Mouse (Mus musculus) ES-E14 (cell line): ENCODE results near the gene Polr3a. TPM values are rescaled to one million over a fixed set of nuclear protein-coding genes. Genes with fewer than 3 reads are reported as not detected.

Experiments used
- DNase-seq: peaks from one replicate; pipeline ENCODE4 v3.0.0-alpha.2; 2013; ENCODE audit warnings: low read depth, low spot score
- H3K27ac ChIP-seq: 2 replicates; pipeline ENCODE4 v1.5.1; 2012; ENCODE audit warnings: low read depth, mild to moderate bottlenecking, low read length, moderate library complexity, mixed read lengths; ENCODE audit not compliant: poor library complexity, insufficient read depth, severe bottlenecking
- H3K36me3 ChIP-seq: 2 replicates; pipeline ENCODE4 v1.6.1; 2012; ENCODE audit warnings: mild to moderate bottlenecking, low read length, moderate library complexity, mixed read lengths; ENCODE audit not compliant: control insufficient read depth, poor library complexity, insufficient read depth, severe bottlenecking
- H3K4me1 ChIP-seq, 2 experiments: fragments of 150-350 bp in 1 of 2; sonication (generic) in 1 of 2; 2 replicates each; pipeline ENCODE4 v1.6.1; 2012; ENCODE audit warnings: low read length in 2 of 2, mild to moderate bottlenecking in 1 of 2, mixed read lengths in 1 of 2; ENCODE audit not compliant: control insufficient read depth in 2 of 2, insufficient read depth in 2 of 2, poor library complexity in 1 of 2
- H3K4me3 ChIP-seq, 2 experiments: fragments of 150-350 bp in 1 of 2; sonication (generic) in 1 of 2; 2 replicates each; pipeline ENCODE4 v1.5.1; 2012; ENCODE audit warnings: low read length in 2 of 2, low read depth in 1 of 2, mild to moderate bottlenecking in 1 of 2, mixed read lengths in 1 of 2; ENCODE audit not compliant: insufficient read depth in 1 of 2, poor library complexity in 1 of 2, severe bottlenecking in 1 of 2
- H3K9ac ChIP-seq: 2 replicates; pipeline ENCODE4 v1.6.1; 2012; ENCODE audit warnings: low read depth, mild to moderate bottlenecking, low read length, mixed read lengths; ENCODE audit not compliant: poor library complexity, insufficient read depth, severe bottlenecking
- H3K9me3 ChIP-seq: fragments of 150-350 bp; sonication (generic); 2 replicates; pipeline ENCODE4 v1.6.1; 2012; ENCODE audit warnings: low read depth, mild to moderate bottlenecking, low read length; ENCODE audit not compliant: control insufficient read depth, insufficient read depth
- CHD2 ChIP-seq: IDR thresholded peaks from 2 replicates; pipeline ENCODE4 v1.6.1; 2014; ENCODE audit warnings: mild to moderate bottlenecking, low read depth, low read length, inconsistent platforms
- HCFC1 ChIP-seq: IDR thresholded peaks from 2 replicates; pipeline ENCODE4 v1.6.1; 2012; ENCODE audit warnings: low read length, inconsistent platforms, borderline replicate concordance; ENCODE audit not compliant: insufficient read depth
- MAFK ChIP-seq: IDR thresholded peaks from 2 replicates; pipeline ENCODE4 v1.6.1; 2014; ENCODE audit warnings: mild to moderate bottlenecking, low read depth, low read length, inconsistent platforms; ENCODE audit not compliant: insufficient read depth
- ZC3H11A ChIP-seq: IDR thresholded peaks from 2 replicates; pipeline ENCODE4 v1.6.1; 2012; ENCODE audit warnings: low read depth, mild to moderate bottlenecking, inconsistent platforms, low read length, borderline replicate concordance
- ZNF384 ChIP-seq: IDR thresholded peaks from 2 replicates; pipeline ENCODE4 v1.6.1; 2012; ENCODE audit warnings: low read depth, low read length, inconsistent platforms
- in situ Hi-C, 2 experiments: fragments of 600-800 bp; cut with MboI; formaldehyde crosslinking; loops; one replicate each; pipeline ENCODE4 v1.15.1; 2025; ENCODE audit warnings: low sequenced_read_pairs in 2 of 2, inconsistent platforms in 1 of 2; ENCODE audit not compliant: unreplicated experiment in 2 of 2
- total RNA-seq: library from RNA; depleted of rRNA; stranded (reverse); fragments of 300-350 nt; gene quantifications from 2 replicates; pipeline ENCODE4 v1.2.3, GENCODE M21; 2012

The Polr3a gene
- total RNA-seq, 1 experiment = 55.7 TPM

GRCm38 (mm10) chr14:24510679-24511078, 23.8 kb upstream of the Polr3a start:
- H3K4me3 ChIP-seq = no peak overlapping the region
- no peaks in the 10 kb centered on the region for H3K9me3 ChIP-seq
- peaks cover 0 to 3% of the 10 kb centered on the region in 2 experiments; a peak in 1 of 4 replicates for H3K4me1 ChIP-seq
- H3K27ac ChIP-seq = no peak overlapping the region
- no peak overlapping the region for H3K9ac ChIP-seq
- in situ Hi-C loops = loop anchor here in 1 of 2 experiments (25.0 kb wide), 2 partner anchors 427 to 1052 kb away; no protein-coding TSS in a partner anchor
- H3K36me3 ChIP-seq = no peaks in the 10 kb centered on the region
- DNase-seq = no peak
- TF ChIP-seq HCFC1 (no peak), ZNF384 (no peak), CHD2 (no peak), MAFK (no peak)

- no peak for DNase-seq
- TF ChIP-seq MAFK (no peak), ZC3H11A (peak; percentile 73)
- no peaks in the 10 kb centered on the region for H3K36me3 ChIP-seq
- peaks cover 0 to 3% of the 10 kb centered on the region in 2 experiments; a peak in 1 of 4 replicates for H3K4me1 ChIP-seq
- in situ Hi-C loops = loop anchor here in 1 of 2 experiments (25.0 kb wide), 2 partner anchors 427 to 1052 kb away; no protein-coding TSS in a partner anchor
- H3K9ac ChIP-seq = no peak overlapping the region
- H3K4me3 ChIP-seq = no peak overlapping the region
- H3K9me3 ChIP-seq = no peaks in the 10 kb centered on the region
- no peak overlapping the region for H3K27ac ChIP-seq
Observed at GRCm38 (mm10) chr14:24510218-24510617, 23.4 kb upstream of the Polr3a start.

DNA sequence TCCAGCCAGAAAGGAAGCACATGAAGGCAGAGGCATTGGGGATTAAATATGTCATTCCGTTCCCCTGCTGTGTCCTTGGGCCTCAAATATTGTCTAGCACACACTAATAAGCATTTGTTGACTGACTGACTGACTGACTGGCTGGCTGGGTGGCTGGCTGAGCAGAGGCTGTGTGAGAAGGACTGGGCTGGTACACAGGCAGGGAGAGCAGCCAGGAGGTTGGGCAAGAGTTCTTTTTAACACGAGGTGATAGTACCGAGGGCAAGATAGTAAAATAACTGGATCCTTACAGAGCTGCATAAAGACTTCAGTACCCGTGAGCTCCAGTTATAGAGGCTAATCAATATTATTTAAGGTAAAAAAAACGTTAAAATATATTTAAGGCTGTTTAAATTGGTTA, 22.7 kb upstream of the Polr3a start:
- in situ Hi-C loops = loop anchor here in 1 of 2 experiments (25.0 kb wide), 2 partner anchors 428 to 1053 kb away; no protein-coding TSS in a partner anchor
- H3K36me3 ChIP-seq = no peaks in the 10 kb centered on the region
- peaks cover 0 to 3% of the 10 kb centered on the region in 2 experiments; a peak in 1 of 4 replicates for H3K4me1 ChIP-seq
- no peak overlapping the region for H3K27ac ChIP-seq
- no peak overlapping the region for H3K9ac ChIP-seq
- TF ChIP-seq ZNF384 = no peak
- no peak for TF ChIP-seq MAFK
- no peak for TF ChIP-seq HCFC1
- TF ChIP-seq ZC3H11A = no peak
- TF ChIP-seq CHD2 = no peak
- no peak for DNase-seq
- H3K9me3 ChIP-seq = no peaks in the 10 kb centered on the region
- no peak overlapping the region for H3K4me3 ChIP-seq

DNA sequence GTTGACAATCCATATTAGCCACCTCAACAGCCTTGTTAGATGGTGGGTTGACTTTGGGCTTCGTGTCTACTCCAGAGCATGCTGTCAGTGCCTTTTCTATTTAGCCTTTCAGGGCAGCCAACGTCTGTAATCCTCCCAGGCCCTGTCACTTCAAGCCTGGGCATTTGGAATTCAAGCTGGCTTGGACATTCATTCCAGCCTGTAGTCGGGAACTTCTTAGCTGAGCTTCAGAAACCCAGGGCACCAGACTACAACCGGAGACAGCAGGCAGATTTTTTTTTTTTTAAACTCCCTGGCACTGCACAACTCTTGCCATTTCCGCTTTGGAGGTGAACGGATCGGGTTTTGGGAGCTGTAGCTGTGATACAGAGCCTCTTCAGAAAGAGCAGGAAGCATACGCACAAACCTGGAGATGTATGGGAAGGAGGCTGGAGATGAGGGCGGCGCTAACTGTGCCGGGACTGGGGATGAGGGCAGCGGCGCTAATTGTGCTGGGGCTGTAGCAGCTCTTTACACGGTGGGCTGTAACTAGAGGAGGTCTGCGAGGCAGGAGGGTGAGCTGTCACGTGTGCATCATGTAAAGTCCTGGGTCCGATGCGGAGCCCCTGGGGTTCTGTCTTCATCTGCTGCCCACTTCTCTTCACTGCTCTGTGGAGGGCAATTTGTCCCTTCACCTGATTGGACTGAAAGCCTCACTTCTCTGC, 21.4 kb upstream of the Polr3a start:
- no peak overlapping the region for H3K9ac ChIP-seq
- H3K36me3 ChIP-seq = no peaks in the 10 kb centered on the region
- no peaks in the 10 kb centered on the region for H3K9me3 ChIP-seq
- DNase-seq = no peak
- in situ Hi-C loops = loop anchor here in 1 of 2 experiments (25.0 kb wide), 2 partner anchors 429 to 1054 kb away; no protein-coding TSS in a partner anchor
- no peak overlapping the region for H3K4me3 ChIP-seq
- peaks cover 0 to 3% of the 10 kb centered on the region in 2 experiments; a peak in 1 of 4 replicates for H3K4me1 ChIP-seq
- H3K27ac ChIP-seq = no peak overlapping the region
- no peak for TF ChIP-seq ZNF384
- TF ChIP-seq ZC3H11A = no peak
- TF ChIP-seq HCFC1 = no peak
